Mouse (Mus musculus): Measurements from ENCODE around the gene Pinlyp. TPM values are rescaled to one million over a fixed set of nuclear protein-coding genes. Genes with fewer than 3 reads are reported as not detected.

Pinlyp gene
- polyA plus RNA-seq, 1 experiment from 2014 or later: 0.42 TPM

DNA sequence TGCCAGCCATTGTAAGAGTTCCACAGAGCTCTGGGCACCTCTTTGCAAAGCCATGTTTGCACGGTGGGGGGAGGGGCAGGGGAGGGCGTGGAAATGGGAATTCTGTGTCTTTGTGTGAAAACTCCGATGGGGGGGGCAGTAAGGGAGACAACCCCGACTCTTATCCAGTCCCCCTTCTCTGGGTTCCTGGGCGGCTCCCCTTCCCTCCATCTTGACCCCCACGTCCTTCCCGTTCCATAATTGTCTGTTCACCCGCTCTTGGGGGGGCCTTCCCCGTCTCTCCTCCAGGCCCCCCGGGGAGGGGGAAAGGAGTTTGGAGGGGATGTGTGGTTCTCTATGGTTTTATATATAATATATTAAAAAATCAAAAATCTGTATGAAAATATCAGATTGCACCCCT, 41.9 kb downstream of the Pinlyp start:
- H3K4me1 ChIP-seq: peaks cover 50% of the 10 kb centered on the region
- WGBS: 22% methylated on average over 6 of the region's 10 CpGs
- peaks cover 31% of the 10 kb centered on the region for H3K27me3 ChIP-seq
- H3K27ac ChIP-seq: no peak overlapping the region
- H3K4me2 ChIP-seq: peak overlapping the region; percentile 40
- 0 out of 2 replicates have a peak, but pooled peaks cover 3% of the 10 kb centered on the region for H3K9me3 ChIP-seq
- no peak for ATAC-seq (ENCODE audit: insufficient number of reproducible peaks, insufficient read depth, low FRiP score, low TSS enrichment, low read depth)
- H3K36me3 ChIP-seq: 0 out of 2 replicates have a peak, but pooled peaks cover 8% of the 10 kb centered on the region
- H3K9ac ChIP-seq: no peak overlapping the region
- no peak overlapping the region for H3K4me3 ChIP-seq

GRCm38 (mm10) chr7:24501492-24501891, 44.4 kb downstream of the Pinlyp start:
- H3K4me2 ChIP-seq: no peak overlapping the region
- no peak overlapping the region for H3K27ac ChIP-seq
- no peak for ATAC-seq (ENCODE audit: insufficient number of reproducible peaks, insufficient read depth, low FRiP score, low TSS enrichment, low read depth)
- peaks cover 38% of the 10 kb centered on the region for H3K27me3 ChIP-seq
- H3K4me1 ChIP-seq: peaks cover 42% of the 10 kb centered on the region
- H3K9me3 ChIP-seq: 0 out of 2 replicates have a peak, but pooled peaks cover 3% of the 10 kb centered on the region
- 45% methylated on average over 21 of the region's 21 CpGs for WGBS
- no peak overlapping the region for H3K4me3 ChIP-seq
- H3K36me3 ChIP-seq: 0 out of 2 replicates have a peak, but pooled peaks cover 8% of the 10 kb centered on the region
- H3K9ac ChIP-seq: no peak overlapping the region

GRCm38 (mm10) chr7:24500929-24501328, 45.0 kb downstream of the Pinlyp start:
- no peak overlapping the region for H3K9ac ChIP-seq
- H3K4me2 ChIP-seq: no peak overlapping the region
- H3K27ac ChIP-seq: no peak overlapping the region
- H3K4me3 ChIP-seq: no peak overlapping the region
- WGBS: 29% methylated on average over 7 of the region's 7 CpGs
- H3K27me3 ChIP-seq: peaks cover 38% of the 10 kb centered on the region
- H3K4me1 ChIP-seq: peaks cover 37% of the 10 kb centered on the region
- 0 out of 2 replicates have a peak, but pooled peaks cover 3% of the 10 kb centered on the region for H3K9me3 ChIP-seq
- 0 out of 2 replicates have a peak, but pooled peaks cover 8% of the 10 kb centered on the region for H3K36me3 ChIP-seq
- ATAC-seq (ENCODE audit: insufficient number of reproducible peaks, insufficient read depth, low FRiP score, low TSS enrichment, low read depth): no peak

DNA sequence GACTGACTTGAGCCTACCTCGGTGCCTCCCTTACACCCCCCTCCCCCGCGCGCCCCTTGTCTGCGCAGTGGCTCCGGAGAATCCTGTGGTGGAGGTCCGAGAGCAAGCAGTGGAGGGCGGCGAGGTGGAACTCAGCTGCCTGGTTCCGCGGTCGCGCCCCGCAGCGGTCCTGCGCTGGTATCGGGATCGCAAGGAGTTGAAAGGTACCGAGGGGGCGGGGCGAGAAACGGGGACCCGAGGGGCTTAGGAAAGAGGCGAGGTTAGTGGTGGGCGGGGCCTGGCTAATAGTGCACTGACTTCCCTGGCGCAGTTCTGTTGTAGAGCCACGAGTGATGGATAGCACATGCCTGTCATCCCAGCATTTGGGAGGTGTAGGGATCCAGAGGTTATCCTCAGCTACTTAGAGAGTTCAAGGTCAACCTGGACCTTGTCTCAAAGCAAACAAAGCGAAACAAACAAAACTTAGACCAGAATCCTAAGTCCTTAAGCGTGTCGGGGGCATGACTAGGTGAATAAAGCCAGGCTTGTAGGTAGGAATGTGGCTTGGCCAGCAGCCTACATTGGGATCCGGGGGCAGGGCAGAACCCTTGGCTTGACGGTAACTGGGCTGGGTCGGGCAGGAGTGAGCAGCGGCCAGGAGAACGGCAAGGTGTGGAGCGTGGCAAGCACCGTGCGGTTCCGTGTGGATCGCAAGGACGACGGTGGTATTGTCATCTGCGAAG, 45.9 kb downstream of the Pinlyp start:
- Histone ChIP-seq H3K4me2 (peak overlapping the region; percentile 69), H3K4me3 (peak overlapping the region; percentile 45), H3K27me3 (peaks cover 38% of the 10 kb centered on the region), H3K4me1 (peaks cover 28% of the 10 kb centered on the region), H3K9ac (peak overlapping the region; percentile 65), H3K36me3 (0 out of 2 replicates have a peak, but pooled peaks cover 8% of the 10 kb centered on the region), H3K27ac (no peak overlapping the region), H3K9me3 (0 out of 2 replicates have a peak, but pooled peaks cover 3% of the 10 kb centered on the region)
- peak; percentile 35 for ATAC-seq (ENCODE audit: insufficient number of reproducible peaks, insufficient read depth, low FRiP score, low TSS enrichment, low read depth)
- 10% methylated on average over 43 of the region's 43 CpGs for WGBS

Other genes with a start within 250 kb of the Pinlyp start
- 53.8 and 58.5 TPM in 2 replicates for gene Zfp61, start 244.9 kb downstream of the Pinlyp start, polyA plus RNA-seq (2015; fragmentation: Nextera tagmentation; extraction: Ambion mirVana)
- 14.3 and 18.8 TPM in 2 replicates for gene Zfp94, start 229.5 kb downstream of the Pinlyp start, polyA plus RNA-seq (2015; fragmentation: Nextera tagmentation; extraction: Ambion mirVana)
- 0.25 TPM in 1 of 2 replicates, not detected in the other for gene Tescl, start 212.2 kb downstream of the Pinlyp start, polyA plus RNA-seq (2015; fragmentation: Nextera tagmentation; extraction: Ambion mirVana)
- 0.45 and 0.91 TPM in 2 replicates for gene Lypd5, start 196.9 kb downstream of the Pinlyp start, polyA plus RNA-seq (2015; fragmentation: Nextera tagmentation; extraction: Ambion mirVana)
- 1.9 and 2.1 TPM in 2 replicates for gene Kcnn4, start 175.9 kb downstream of the Pinlyp start, polyA plus RNA-seq (2015; fragmentation: Nextera tagmentation; extraction: Ambion mirVana)
- 21.6 and 27.0 TPM in 2 replicates for gene Smg9, start 146.5 kb downstream of the Pinlyp start, polyA plus RNA-seq (2015; fragmentation: Nextera tagmentation; extraction: Ambion mirVana)
- gene Irgc1, start 93.8 kb downstream of the Pinlyp start, polyA plus RNA-seq (2015; fragmentation: Nextera tagmentation; extraction: Ambion mirVana): not detected in 2 replicates
- gene Plaur, start 83.6 kb downstream of the Pinlyp start, polyA plus RNA-seq (2015; fragmentation: Nextera tagmentation; extraction: Ambion mirVana): 2.6 and 3.8 TPM in 2 replicates
- 6.7 and 7.9 TPM in 2 replicates for gene Cadm4, start 64.1 kb downstream of the Pinlyp start, polyA plus RNA-seq (2015; fragmentation: Nextera tagmentation; extraction: Ambion mirVana)
- gene Zfp428, start 39.1 kb downstream of the Pinlyp start, polyA plus RNA-seq (2015; fragmentation: Nextera tagmentation; extraction: Ambion mirVana): 95.8 and 96.3 TPM in 2 replicates
- gene AC161166.1, start 33.7 kb downstream of the Pinlyp start, polyA plus RNA-seq (2015; fragmentation: Nextera tagmentation; extraction: Ambion mirVana): 0.53 and 0.89 TPM in 2 replicates
- 9.6 and 10.2 TPM in 2 replicates for gene Irgq, start 15.4 kb downstream of the Pinlyp start, polyA plus RNA-seq (2015; fragmentation: Nextera tagmentation; extraction: Ambion mirVana)
- 127 and 147 TPM in 2 replicates for gene Xrcc1, start 171 bp upstream of the Pinlyp start, polyA plus RNA-seq (2015; fragmentation: Nextera tagmentation; extraction: Ambion mirVana)
- gene Ethe1, start 41.4 kb upstream of the Pinlyp start, polyA plus RNA-seq (2015; fragmentation: Nextera tagmentation; extraction: Ambion mirVana): 24.0 and 26.0 TPM in 2 replicates
- 7.0 and 7.3 TPM in 2 replicates for gene Zfp575, start 41.5 kb upstream of the Pinlyp start, polyA plus RNA-seq (2015; fragmentation: Nextera tagmentation; extraction: Ambion mirVana)
- 0.37 and 0.65 TPM in 2 replicates for gene Phldb3, start 64.6 kb upstream of the Pinlyp start, polyA plus RNA-seq (2015; fragmentation: Nextera tagmentation; extraction: Ambion mirVana)
- 13.7 and 16.0 TPM in 2 replicates for gene Lypd3, start 90.4 kb upstream of the Pinlyp start, polyA plus RNA-seq (2015; fragmentation: Nextera tagmentation; extraction: Ambion mirVana)
- not detected in 2 replicates for gene Tex101, start 130.6 kb upstream of the Pinlyp start, polyA plus RNA-seq (2015; fragmentation: Nextera tagmentation; extraction: Ambion mirVana)
- gene BC049730, start 163.1 kb upstream of the Pinlyp start, polyA plus RNA-seq (2015; fragmentation: Nextera tagmentation; extraction: Ambion mirVana): not detected in 2 replicates
- not detected in 2 replicates for gene Gm4763, start 180.8 kb upstream of the Pinlyp start, polyA plus RNA-seq (2015; fragmentation: Nextera tagmentation; extraction: Ambion mirVana)
- gene Cd177, start 214.2 kb upstream of the Pinlyp start, polyA plus RNA-seq (2015; fragmentation: Nextera tagmentation; extraction: Ambion mirVana): 0.35 and 0.77 TPM in 2 replicates
- 0.56 and 0.74 TPM in 2 replicates for gene Ceacam10, start 231.1 kb upstream of the Pinlyp start, polyA plus RNA-seq (2015; fragmentation: Nextera tagmentation; extraction: Ambion mirVana)

Measured in embryonic facial prominence, embryonic 13.5 days (tissue).